Mouse (Mus musculus) liver, adult (tissue): Measurements from ENCODE around the gene Piezo1.

Source experiments
- GATA4 ChIP-seq: IDR thresholded peaks from 2 replicates; pipeline ENCODE4 v1.6.1; 2014; ENCODE audit warnings: mild to moderate bottlenecking, low read length; ENCODE audit not compliant: insufficient replicate concordance

Gene Piezo1

GRCm38 (mm10) chr8:122442781-122443180, 108.3 kb downstream of the Piezo1 start:
- TF ChIP-seq GATA4, result no peak

GRCm38 (mm10) chr8:122442356-122442755, 108.8 kb downstream of the Piezo1 start:
- TF ChIP-seq GATA4, result no peak

- no peak for TF ChIP-seq GATA4
These were observed 109.8 kb downstream of the Piezo1 start for GRCm38 (mm10) chr8:122441326-122441725.

GRCm38 (mm10) chr8:122439336-122439735, 111.8 kb downstream of the Piezo1 start:
- no peak for TF ChIP-seq GATA4

- no peak for TF ChIP-seq GATA4
These were observed 113.3 kb downstream of the Piezo1 start for GRCm38 (mm10) chr8:122437708-122438331.

- TF ChIP-seq GATA4, result no peak
These were observed 114.5 kb downstream of the Piezo1 start for GRCm38 (mm10) chr8:122436586-122437125.

- no peak for TF ChIP-seq GATA4
These were observed 115.0 kb downstream of the Piezo1 start for GRCm38 (mm10) chr8:122436146-122436545.

- no peak for TF ChIP-seq GATA4
These were observed 115.8 kb downstream of the Piezo1 start for GRCm38 (mm10) chr8:122435375-122435774.

GRCm38 (mm10) chr8:122433269-122433905, 117.7 kb downstream of the Piezo1 start:
- TF ChIP-seq GATA4, result no peak

- TF ChIP-seq GATA4, result no peak
These were observed 118.5 kb downstream of the Piezo1 start, which contains the start of gene Cyba for GRCm38 (mm10) chr8:122432443-122433268. Cyba (minus strand) TSS chr8:122432930.
